Mouse (Mus musculus) brain, embryonic 14.5 days (tissue): Measurements from ENCODE around the gene Ift52. TPM values are rescaled to one million over a fixed set of nuclear protein-coding genes. Genes with fewer than 3 reads are reported as not detected.
"Not testable (repeated sequence)": the region's sequence is repeated elsewhere in the genome, so short reads cannot be mapped to it uniquely, and the experiment has no call there.

Experiments used
- DNase-seq: peaks from one replicate; pipeline ENCODE4 v3.0.0-alpha.2; 2011; ENCODE audit warnings: low read depth
- CTCF ChIP-seq: fragments of 200-500 bp; IDR thresholded peaks from 2 replicates; pipeline ENCODE4 v1.5.1; 2012; ENCODE audit warnings: inconsistent platforms, mild to moderate bottlenecking, moderate library complexity, borderline replicate concordance; ENCODE audit not compliant: insufficient read depth, insufficient read length; ENCODE audit errors: extremely low read depth
- POLR2A ChIP-seq: fragments of 200-500 bp; IDR thresholded peaks from 2 replicates; pipeline ENCODE4 v1.6.1; 2012; ENCODE audit warnings: mild to moderate bottlenecking, inconsistent platforms, borderline replicate concordance; ENCODE audit not compliant: poor library complexity, insufficient read depth, insufficient read length, severe bottlenecking; ENCODE audit errors: extremely low read depth
- polyA plus RNA-seq: library from polyadenylated mRNA; depleted of rRNA; stranded (reverse); fragments of >200 nt; gene quantifications from 2 replicates; pipeline ENCODE4 v1.2.3, GENCODE M21; 2012

Gene Ift52
- polyA plus RNA-seq, 1 experiment: 34.1 TPM

GRCm38 (mm10) chr2:163048125-163048524 is 31.0 kb downstream of the Ift52 start:
- TF ChIP-seq POLR2A (no peak), CTCF (peak; percentile 99)
- DNase-seq: peak; percentile 92

- TF ChIP-seq CTCF (no peak), POLR2A (no peak)
- DNase-seq: no peak
These were observed 32.0 kb downstream of the Ift52 start for GRCm38 (mm10) chr2:163049116-163049515.

GRCm38 (mm10) chr2:163051691-163052090 is 34.5 kb downstream of the Ift52 start:
- no peak for DNase-seq

GRCm38 (mm10) chr2:163052101-163052500 is 34.9 kb downstream of the Ift52 start:
- TF ChIP-seq POLR2A (no peak), CTCF (no peak)
- no peak for DNase-seq

More at GRCm38 (mm10) chr2:163051691-163052090, 34.5 kb downstream of the Ift52 start:
- TF ChIP-seq CTCF: no peak
- no peak for TF ChIP-seq POLR2A

GRCm38 (mm10) chr2:163052826-163053225 is 35.7 kb downstream of the Ift52 start:
- no peak for DNase-seq
- TF ChIP-seq CTCF: no peak

GRCm38 (mm10) chr2:163054335-163054840 is 37.2 kb downstream of the Ift52 start, which contains the start of gene Mybl2:
TSS of gene Mybl2 (plus strand) at chr2:163054687.
- peak; percentile 97 for DNase-seq
- 0 out of 2 replicates have a peak, but pooled peaks have one; percentile 35 for TF ChIP-seq POLR2A
- TF ChIP-seq CTCF: no peak

GRCm38 (mm10) chr2:163054891-163055494 is 37.8 kb downstream of the Ift52 start:
- peak; percentile 27 for DNase-seq
- TF ChIP-seq CTCF (no peak), POLR2A (no peak)

- TF ChIP-seq POLR2A (no peak), CTCF (no peak)
These were observed 38.6 kb downstream of the Ift52 start for GRCm38 (mm10) chr2:163055715-163056114.

GRCm38 (mm10) chr2:163056584-163056983 is 39.4 kb downstream of the Ift52 start:
- DNase-seq: no peak
- TF ChIP-seq CTCF: no peak
- no peak for TF ChIP-seq POLR2A

More at GRCm38 (mm10) chr2:163055715-163056114, 38.6 kb downstream of the Ift52 start:
- no peak for DNase-seq

- not testable (repeated sequence) for DNase-seq
These were observed 41.8 kb downstream of the Ift52 start for GRCm38 (mm10) chr2:163058981-163059380.

- no peak for DNase-seq
- TF ChIP-seq CTCF (no peak), POLR2A (no peak)
These were observed 43.5 kb downstream of the Ift52 start for GRCm38 (mm10) chr2:163060630-163061029.
